Mouse (Mus musculus) thymus, adult 2 months (tissue): ENCODE results near the gene Fgfr2.

Experiments used
- CTCF ChIP-seq: fragments of 200-500 bp; IDR thresholded peaks from 2 replicates; pipeline ENCODE4 v1.5.1; 2012; ENCODE audit warnings: mild to moderate bottlenecking, control low read depth, low read length, moderate library complexity, borderline replicate concordance; ENCODE audit not compliant: control insufficient read depth, poor library complexity, insufficient read depth; ENCODE audit errors: extremely low read depth
- POLR2A ChIP-seq: fragments of 200-500 bp; IDR thresholded peaks from 2 replicates; pipeline ENCODE4 v1.6.1; 2012; ENCODE audit warnings: mild to moderate bottlenecking, low read length, control low read depth, moderate library complexity; ENCODE audit not compliant: control insufficient read depth, poor library complexity, insufficient read depth; ENCODE audit errors: extremely low read depth

- TF ChIP-seq CTCF (no peak), POLR2A (no peak)
Observed at GRCm38 (mm10) chr7:132994628-132995191, 128.4 kb downstream of the Fgfr2 start.
